1 mouse cellular context compared by ENCODE assay signal in the genomic region with DNA sequence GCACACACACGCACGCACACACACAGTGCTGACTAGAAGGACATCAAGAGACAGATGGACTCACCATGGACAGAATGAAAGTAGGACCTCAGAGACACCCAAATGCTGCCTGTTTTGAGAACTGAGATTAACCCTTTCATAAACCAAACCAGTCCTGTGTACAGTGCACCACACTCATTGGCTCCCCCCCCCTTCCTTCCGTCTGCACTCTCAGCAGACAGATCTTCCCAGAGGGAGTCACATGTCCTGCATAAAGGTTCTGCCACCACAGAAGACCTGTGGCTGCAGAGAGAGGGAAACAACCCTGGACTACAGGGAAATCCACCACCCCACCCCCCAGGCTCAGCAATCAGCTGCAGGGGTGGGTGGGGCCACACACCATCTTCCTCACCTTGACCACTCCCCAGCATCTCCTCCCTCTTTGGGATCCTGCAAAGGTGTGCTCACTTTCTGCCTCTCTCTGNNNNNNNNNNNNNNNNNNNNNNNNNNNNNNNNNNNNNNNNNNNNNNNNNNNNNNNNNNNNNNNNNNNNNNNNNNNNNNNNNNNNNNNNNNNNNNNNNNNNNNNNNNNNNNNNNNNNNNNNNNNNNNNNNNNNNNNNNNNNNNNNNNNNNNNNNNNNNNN.
TF ChIP-seq lines count a peak whose summit lies in the region.

No protein-coding gene starts in this region.

TF ChIP-seq in CH12.LX, 34 proteins besides CTCF, POLR2A, EP300 and RAD21 (continued from another document):
- TF ChIP-seq ELF1 (IDR thresholded peaks at IDR 0.05; ENCODE audit: low read depth, low read length): peak; percentile 47; the same call in 1 of the 2 replicates
- TF ChIP-seq ZMIZ1 (IDR thresholded peaks at IDR 0.05; ENCODE audit: low read depth, low read length): 0 out of 2 replicates have a peak, but pooled peaks have one; percentile 39
- peak; percentile 50 for TF ChIP-seq HCFC1 (IDR thresholded peaks at IDR 0.05; ENCODE audit: low read depth, low read length)
- no peak; the same call in 1 of the 2 replicates for TF ChIP-seq SMC3 (IDR thresholded peaks at IDR 0.05; ENCODE audit: low read depth, low read length)
- no peak for TF ChIP-seq POLR2AphosphoS2 (IDR thresholded peaks at IDR 0.05; ENCODE audit: low read depth, low read length)
- 0 out of 2 replicates have a peak, but pooled peaks have one; percentile 59 for TF ChIP-seq RCOR1 (conservative IDR thresholded peaks at IDR 0.05; ENCODE audit: low read depth, low read length)
- TF ChIP-seq GABPA (IDR thresholded peaks at IDR 0.05; ENCODE audit: insufficient replicate concordance, low read depth, low read length): no peak
- TF ChIP-seq BHLHE40 (IDR thresholded peaks at IDR 0.05; ENCODE audit: low read depth, low read length): peak; percentile 66; the same call in 1 of the 2 replicates
- no peak for TF ChIP-seq USF2 (conservative IDR thresholded peaks at IDR 0.05; ENCODE audit: low read depth, low read length)
- peak; percentile 45; the same call in 1 of the 2 replicates for TF ChIP-seq TCF12 (IDR thresholded peaks at IDR 0.05; ENCODE audit: low read depth, low read length)
- TF ChIP-seq CHD2 (IDR thresholded peaks at IDR 0.05; ENCODE audit: low read length): peak; percentile 49; the same call in 1 of the 2 replicates
- TF ChIP-seq CHD1 (IDR thresholded peaks at IDR 0.05; ENCODE audit: low read depth, low read length): no peak
- peak; percentile 61 for TF ChIP-seq IRF4 (IDR thresholded peaks at IDR 0.05; ENCODE audit: low read depth, low read length)
- peak; percentile 25 for TF ChIP-seq ETS1 (conservative IDR thresholded peaks at IDR 0.05; ENCODE audit: low read depth, low read length)
